Mouse (Mus musculus) liver, embryonic 14.5 days (tissue): ENCODE data around the gene 4930523C07Rik.

Experiments
- CTCF ChIP-seq: IDR thresholded peaks from 2 replicates; pipeline ENCODE4 v1.5.1; 2016; ENCODE audit warnings: antibody characterized with exemption, low read depth, control low read depth
- EP300 ChIP-seq: IDR thresholded peaks from 2 replicates; pipeline ENCODE4 v1.6.1; 2016; ENCODE audit warnings: antibody characterized with exemption, low read depth

- TF ChIP-seq EP300 (peak; percentile 55), CTCF (no peak)
Measured at GRCm38 (mm10) chr1:160049131-160049880, 5.1 kb downstream of the 4930523C07Rik start.
